Mouse (Mus musculus) olfactory bulb, adult 2 months (tissue): ENCODE data around the gene Rras. TPM values are rescaled to one million over a fixed set of nuclear protein-coding genes. Genes with fewer than 3 reads are reported as not detected.
"Not testable (repeated sequence)": the region's sequence is repeated elsewhere in the genome, so short reads cannot be mapped to it uniquely, and the experiment has no call there.

Source experiments
- H3K27ac ChIP-seq: fragments of 200-500 bp; 2 replicates; pipeline ENCODE4 v1.5.1; 2012; ENCODE audit warnings: low read depth, low read length; ENCODE audit not compliant: insufficient read depth
- H3K4me1 ChIP-seq: fragments of 200-500 bp; 2 replicates; pipeline ENCODE4 v1.6.1; 2012; ENCODE audit warnings: low read length; ENCODE audit not compliant: control insufficient read depth, insufficient read depth
- H3K4me3 ChIP-seq: fragments of 200-500 bp; 2 replicates; pipeline ENCODE4 v1.5.1; 2012; ENCODE audit warnings: mild to moderate bottlenecking, low read depth, low read length, moderate library complexity; ENCODE audit not compliant: insufficient read depth
- CTCF ChIP-seq: fragments of 200-500 bp; IDR thresholded peaks from 2 replicates; pipeline ENCODE4 v1.5.1; 2012; ENCODE audit warnings: low read depth, mild to moderate bottlenecking, low read length, moderate library complexity; ENCODE audit not compliant: insufficient read depth
- POLR2A ChIP-seq: fragments of 200-500 bp; IDR thresholded peaks from 2 replicates; pipeline ENCODE4 v1.6.1; 2012; ENCODE audit warnings: mild to moderate bottlenecking, low read depth, low read length, moderate library complexity; ENCODE audit not compliant: insufficient read depth
- WGBS: fragments of 180-500 bp; shearing (Covaris S2); methylation state at CpG from one replicate; pipeline ENCODE4 v1.1.7; 2018; 5-methylcytosine and 5-hydroxymethylcytosine counted together
- polyA plus RNA-seq: library from polyadenylated mRNA; stranded (reverse); fragments of >200 nt; gene quantifications from 2 replicates; pipeline ENCODE4 v1.2.4, GENCODE M21; 2012; ENCODE audit warnings: low replicate concordance; ENCODE audit not compliant: missing spikeins, insufficient read depth, insufficient read length

Rras gene
- polyA plus RNA-seq, 1 experiment: not detected

DNA sequence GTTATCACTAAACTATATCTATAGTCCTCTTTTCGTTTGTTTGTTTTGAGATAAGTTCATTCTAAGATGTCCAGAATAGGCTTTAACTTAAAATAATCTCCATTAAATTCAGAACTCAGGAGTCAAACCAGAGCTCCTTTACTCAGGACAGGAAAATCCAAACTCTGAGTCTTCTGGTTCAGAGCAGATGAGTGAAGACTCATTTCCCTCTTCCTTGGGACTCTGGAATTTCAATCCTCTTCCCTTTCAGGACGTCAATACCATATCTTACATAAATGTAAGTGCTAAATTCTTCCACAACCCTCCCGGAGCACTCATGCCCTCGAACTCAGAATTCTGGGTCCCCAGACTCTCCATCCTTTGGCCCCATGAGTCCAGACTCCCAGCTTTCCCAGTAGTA lies 1.0 kb upstream of the Rras start:
- H3K4me3 ChIP-seq: peak overlapping the region; percentile 45
- 5% methylated on average over 4 of the region's 4 CpGs for WGBS
- no peak overlapping the region for H3K27ac ChIP-seq
- no peak for TF ChIP-seq POLR2A
- no peak for TF ChIP-seq CTCF
- H3K4me1 ChIP-seq: peaks cover 14% of the 10 kb centered on the region

DNA sequence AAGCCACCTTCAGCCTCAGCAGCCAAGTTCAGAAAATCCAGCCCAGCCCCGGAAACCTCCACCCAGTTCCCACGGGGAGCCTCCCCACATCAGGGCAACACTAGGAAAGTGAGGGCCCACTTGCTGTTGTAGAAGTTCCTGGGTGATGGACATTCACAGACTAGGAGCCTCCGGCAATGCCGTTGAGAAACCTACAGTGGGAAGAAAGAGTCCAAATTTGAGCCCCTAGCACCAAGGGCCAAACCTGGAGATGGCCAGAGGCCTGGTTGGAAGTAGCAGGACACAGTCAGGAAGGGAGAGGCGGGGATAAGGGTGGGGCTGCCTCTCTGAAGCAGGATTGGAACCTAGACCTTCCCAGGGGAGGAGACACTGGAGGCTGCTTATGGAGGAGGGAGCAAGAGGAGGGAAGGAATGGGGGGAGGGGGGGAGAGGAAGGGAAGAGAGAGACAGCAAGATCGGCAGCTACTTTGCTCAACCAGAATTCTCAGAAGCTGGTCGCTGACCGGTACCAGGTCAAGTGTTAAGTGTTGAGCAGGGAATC lies 1.3 kb downstream of the Rras start:
- peaks cover 8% of the 10 kb centered on the region; the same call in 1 of the 2 replicates for H3K4me1 ChIP-seq
- H3K27ac ChIP-seq: no peak overlapping the region
- TF ChIP-seq POLR2A: no peak
- TF ChIP-seq CTCF: no peak
- 48% methylated on average over 8 of the region's 8 CpGs for whole genome bisulfite sequencing
- H3K4me3 ChIP-seq: peak overlapping the region; percentile 5; the same call in 1 of the 2 replicates

DNA sequence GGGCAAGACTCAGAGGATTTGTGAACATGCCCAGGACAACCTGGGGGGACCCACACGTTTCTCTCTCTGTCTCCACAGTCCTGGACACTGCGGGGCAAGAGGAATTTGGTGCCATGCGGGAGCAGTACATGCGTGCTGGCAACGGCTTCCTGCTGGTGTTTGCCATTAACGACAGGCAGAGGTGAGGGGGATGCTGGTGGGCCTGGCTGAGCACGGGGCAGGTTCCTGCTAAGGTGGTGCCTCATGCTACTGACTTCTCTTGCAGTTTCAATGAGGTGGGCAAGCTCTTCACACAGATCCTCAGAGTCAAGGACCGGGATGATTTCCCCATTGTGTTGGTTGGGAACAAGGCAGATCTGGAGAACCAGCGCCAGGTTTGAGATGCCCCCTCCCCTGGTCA lies 2.5 kb downstream of the Rras start:
- Histone ChIP-seq H3K4me1 (peaks cover 8% of the 10 kb centered on the region; the same call in 1 of the 2 replicates), H3K4me3 (no peak overlapping the region), H3K27ac (no peak overlapping the region)
- TF ChIP-seq CTCF (no peak), POLR2A (no peak)
- 81% methylated on average over 9 of the region's 9 CpGs for WGBS

DNA sequence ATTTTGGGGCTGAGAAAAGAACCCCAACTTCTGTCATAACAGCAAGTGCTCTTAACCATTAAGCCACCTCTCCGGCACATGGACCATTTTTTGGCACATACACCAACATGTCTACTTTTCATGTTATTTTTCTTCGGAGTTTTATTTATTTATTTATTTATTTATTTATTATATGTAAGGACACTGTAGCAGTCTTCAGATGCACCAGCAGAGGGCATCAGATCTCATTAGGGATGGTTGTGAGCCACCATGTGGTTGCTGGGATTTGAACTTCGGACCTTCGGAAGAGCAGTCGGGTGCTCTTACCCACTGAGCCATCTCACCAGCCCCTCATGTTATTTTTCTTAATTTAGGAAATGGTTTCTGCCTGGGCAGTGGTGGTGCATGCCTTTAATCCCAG lies 6.0 kb downstream of the Rras start:
- 78% methylated on average over 5 of the region's 5 CpGs for WGBS

DNA sequence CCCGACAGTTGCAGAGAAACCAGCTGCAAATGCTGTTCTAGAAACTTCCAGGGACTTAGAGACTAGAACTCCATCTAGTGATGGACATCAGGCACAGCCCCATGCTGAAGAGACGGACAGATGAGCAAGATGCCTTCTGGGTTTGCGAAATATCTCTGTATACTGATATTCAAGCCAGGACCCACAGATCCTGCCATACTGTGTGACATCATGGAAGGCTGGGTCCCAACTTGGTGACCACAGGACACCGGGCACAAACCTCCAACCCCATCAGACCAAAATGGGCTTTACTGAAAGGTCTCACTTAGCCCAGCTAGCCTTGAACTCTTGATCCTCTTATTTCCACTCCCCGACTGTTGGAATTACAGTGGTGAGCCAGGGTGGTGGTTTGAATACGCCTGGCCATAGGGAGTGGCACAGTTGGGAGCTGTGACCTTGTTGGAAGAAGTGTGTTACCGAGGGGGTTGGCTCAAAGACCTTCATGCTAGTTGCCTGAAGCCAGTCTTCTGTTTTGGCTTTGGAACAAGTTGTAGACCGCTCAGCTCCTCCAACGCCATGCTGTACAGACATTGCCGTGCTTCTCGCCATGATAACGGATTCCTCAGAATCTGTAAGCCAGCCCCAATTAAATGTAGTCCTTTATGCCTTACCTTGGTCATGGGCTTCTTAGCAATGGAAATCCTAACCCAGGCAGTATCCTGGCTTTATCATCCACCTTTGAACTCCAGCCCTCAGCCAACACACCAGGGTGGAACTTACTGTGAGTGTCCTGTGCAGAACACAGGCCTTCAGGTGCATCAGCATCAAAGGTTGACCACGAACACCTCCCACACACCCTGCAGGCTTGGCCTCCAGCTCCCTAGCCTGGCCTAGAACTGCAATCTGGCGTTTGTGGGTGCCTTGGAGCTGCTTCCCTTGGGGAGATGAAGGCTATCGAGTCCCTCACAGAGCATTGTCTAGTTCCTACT lies 6.8 kb downstream of the Rras start:
- Histone ChIP-seq H3K4me1 (no peaks in the 10 kb centered on the region), H3K27ac (no peak overlapping the region), H3K4me3 (no peak overlapping the region)
- TF ChIP-seq CTCF (no peak), POLR2A (no peak)
- WGBS: 79% methylated on average over 15 of the region's 15 CpGs

More for the DNA sequence above, 6.0 kb downstream of the Rras start:
- H3K27ac ChIP-seq, H3K4me3 ChIP-seq, H3K4me1 ChIP-seq: not testable (repeated sequence)

DNA sequence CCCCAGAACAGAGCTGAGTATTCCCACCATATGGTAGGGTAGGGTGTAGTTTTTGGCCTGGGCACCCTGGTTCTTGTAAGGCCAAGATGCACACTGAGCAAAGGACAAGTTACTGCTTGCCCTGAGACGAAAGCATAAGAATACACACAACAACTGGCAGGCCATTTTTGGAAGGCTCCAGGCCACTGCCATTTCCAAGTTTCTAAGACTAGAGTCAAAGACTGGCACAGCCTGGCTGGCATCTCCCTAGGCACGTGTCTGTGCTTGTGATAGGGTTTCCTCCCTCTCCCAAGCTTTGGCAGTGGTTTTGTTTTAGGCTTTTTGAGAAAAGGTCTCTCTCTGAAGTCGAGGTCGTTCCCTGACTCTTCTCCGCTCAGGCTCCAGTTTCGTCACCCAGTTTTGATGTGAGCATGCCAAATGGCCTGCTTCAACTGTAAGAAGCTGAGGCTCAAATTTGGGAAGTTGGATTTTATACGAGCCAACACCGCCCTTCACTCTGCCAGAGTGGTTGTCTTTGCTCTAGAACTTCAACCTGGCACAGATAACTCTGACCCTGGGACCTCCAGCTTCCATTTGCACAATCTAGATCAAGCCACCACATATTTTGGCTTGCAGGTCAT lies 8.0 kb downstream of the Rras start:
- Histone ChIP-seq H3K4me1 (no peaks in the 10 kb centered on the region), H3K4me3 (no peak overlapping the region), H3K27ac (no peak overlapping the region)
- TF ChIP-seq CTCF (no peak), POLR2A (no peak)
- WGBS: 54% methylated on average over 8 of the region's 8 CpGs

DNA sequence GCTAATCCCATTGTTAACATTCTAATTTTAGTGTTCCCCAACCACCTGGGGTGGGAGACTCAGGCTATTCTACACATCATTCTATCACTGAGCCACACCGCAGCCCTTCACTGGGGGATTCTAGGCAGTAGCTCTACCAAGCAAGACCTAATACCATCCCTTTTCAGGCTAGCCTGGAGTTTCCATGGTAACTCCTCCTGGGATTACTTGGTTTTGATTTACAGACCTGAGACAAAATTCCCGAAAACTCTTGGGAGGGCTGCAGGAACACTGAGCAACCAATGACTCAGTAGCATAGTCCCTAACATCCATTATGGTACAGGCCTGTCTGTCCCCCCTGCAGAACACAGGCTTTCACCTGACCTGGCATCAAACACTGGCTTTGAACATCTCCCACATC lies 8.5 kb downstream of the Rras start:
- 32% methylated on average over 2 of the region's 2 CpGs for WGBS
- TF ChIP-seq CTCF: no peak
- H3K4me1 ChIP-seq: no peaks in the 10 kb centered on the region
- H3K27ac ChIP-seq: no peak overlapping the region
- no peak overlapping the region for H3K4me3 ChIP-seq

DNA sequence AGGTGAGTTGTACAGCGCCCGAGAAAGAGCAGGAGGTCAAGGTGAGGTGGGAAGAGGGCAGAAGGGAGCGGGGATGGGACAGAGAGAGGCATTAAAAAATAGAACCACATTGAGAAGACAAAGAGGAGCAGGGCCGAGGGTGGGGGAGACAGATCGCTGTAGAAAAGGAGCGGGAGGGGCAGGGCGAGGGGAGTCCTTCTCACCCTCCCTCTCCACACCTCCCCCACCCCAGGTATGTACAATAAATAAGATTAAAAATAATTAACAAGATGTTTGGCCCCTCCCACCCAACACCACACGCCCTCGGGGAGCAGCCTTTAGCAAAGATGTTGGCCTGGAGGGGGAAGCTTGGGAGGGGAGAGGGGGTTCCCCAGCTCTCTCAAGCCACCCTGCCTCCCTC lies 10.0 kb downstream of the Rras start:
- TF ChIP-seq POLR2A (no peak), CTCF (no peak)
- 89% methylated on average over 9 of the region's 9 CpGs for WGBS
- Histone ChIP-seq H3K27ac (no peak overlapping the region), H3K4me3 (no peak overlapping the region), H3K4me1 (no peaks in the 10 kb centered on the region)

DNA sequence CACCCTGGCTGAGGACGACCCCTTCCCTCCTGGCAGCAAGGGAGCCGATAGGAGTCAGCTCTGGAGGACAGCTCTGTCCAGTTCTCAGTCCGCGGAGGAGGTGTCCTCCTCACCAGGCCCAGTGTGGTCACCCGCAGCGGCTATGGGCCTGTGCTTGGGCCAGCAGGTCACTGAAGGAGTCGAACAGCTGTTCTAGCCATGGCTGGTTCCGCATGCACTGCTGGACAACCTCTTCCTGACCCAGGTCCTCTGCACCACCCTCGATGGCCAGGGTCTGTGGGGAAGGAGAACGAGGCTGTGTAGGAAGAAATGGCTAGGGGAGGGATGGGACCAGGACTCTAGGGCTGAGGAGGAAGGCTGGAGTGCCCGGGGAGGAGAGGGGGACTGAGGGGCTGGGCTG lies 10.6 kb downstream of the Rras start:
- Histone ChIP-seq H3K4me3 (no peak overlapping the region), H3K27ac (no peak overlapping the region), H3K4me1 (no peaks in the 10 kb centered on the region)
- 91% methylated on average over 11 of the region's 11 CpGs for WGBS
- TF ChIP-seq CTCF (no peak), POLR2A (no peak)
